Mouse (Mus musculus) lung, adult 2 months (tissue): ENCODE results near the gene Cdh23. TPM values are rescaled to one million over a fixed set of nuclear protein-coding genes. Genes with fewer than 3 reads are reported as not detected.

Experiments
- DNase-seq: peaks from one replicate; pipeline ENCODE4 v3.0.0; 2022
- H3K4me1 ChIP-seq: fragments of 200-500 bp; 2 replicates; pipeline ENCODE4 v1.6.1; 2011; ENCODE audit warnings: low read length; ENCODE audit not compliant: control insufficient read depth, insufficient read depth
- H3K4me3 ChIP-seq: fragments of 200-500 bp; replicated peaks from 2 replicates; pipeline ENCODE3; 2011; ENCODE audit warnings: low read depth, mild to moderate bottlenecking, control low read depth, low read length; ENCODE audit errors: extremely low read depth
- CTCF ChIP-seq: fragments of 200-500 bp; IDR thresholded peaks from 2 replicates; pipeline ENCODE4 v1.5.1; 2011; ENCODE audit warnings: mild to moderate bottlenecking, low read length, control low read depth; ENCODE audit not compliant: insufficient read depth
- POLR2A ChIP-seq: fragments of 200-500 bp; IDR thresholded peaks from 2 replicates; pipeline ENCODE4 v1.6.1; 2011; ENCODE audit warnings: low read depth, mild to moderate bottlenecking, control low read depth, low read length, borderline replicate concordance; ENCODE audit errors: extremely low read depth
- WGBS: fragments of 180-500 bp; shearing (Covaris S2); methylation state at CpG from one replicate; pipeline ENCODE4 v1.1.7; 2018; 5-methylcytosine and 5-hydroxymethylcytosine counted together
- polyA plus RNA-seq: library from polyadenylated mRNA; depleted of rRNA; stranded (reverse); fragments of >200 nt; gene quantifications from 2 replicates; pipeline ENCODE4 v1.2.3, GENCODE M21; 2012

Gene Cdh23
- polyA plus RNA-seq, 1 experiment = 0.78 TPM

DNA sequence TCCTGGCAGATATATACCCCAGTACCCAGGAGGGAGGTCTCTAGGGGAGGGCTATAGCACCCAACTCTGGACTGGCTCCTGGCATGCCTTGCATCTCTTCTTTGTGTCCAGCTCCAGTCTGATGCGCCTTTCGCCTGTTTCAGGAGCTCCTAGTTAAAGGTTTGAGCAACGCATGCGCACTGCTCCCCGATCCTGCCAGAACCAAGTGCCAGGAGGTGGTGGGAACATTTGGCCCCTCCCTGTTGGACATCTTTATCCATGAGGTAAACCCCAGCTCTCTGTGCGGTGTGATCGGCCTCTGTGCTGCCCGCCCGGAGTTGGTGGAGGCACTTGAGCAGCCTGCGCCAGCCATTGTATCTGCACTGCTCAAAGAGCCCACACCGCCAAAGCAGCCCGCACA is 396.7 kb downstream of the Cdh23 start:
- Histone ChIP-seq H3K4me1 (no peaks in the 10 kb centered on the region), H3K4me3 (no peak overlapping the region)
- no peak for DNase-seq
- no peak for TF ChIP-seq CTCF
- TF ChIP-seq POLR2A = no peak
- over 99% methylated on average over 12 of the region's 12 CpGs for WGBS

DNA sequence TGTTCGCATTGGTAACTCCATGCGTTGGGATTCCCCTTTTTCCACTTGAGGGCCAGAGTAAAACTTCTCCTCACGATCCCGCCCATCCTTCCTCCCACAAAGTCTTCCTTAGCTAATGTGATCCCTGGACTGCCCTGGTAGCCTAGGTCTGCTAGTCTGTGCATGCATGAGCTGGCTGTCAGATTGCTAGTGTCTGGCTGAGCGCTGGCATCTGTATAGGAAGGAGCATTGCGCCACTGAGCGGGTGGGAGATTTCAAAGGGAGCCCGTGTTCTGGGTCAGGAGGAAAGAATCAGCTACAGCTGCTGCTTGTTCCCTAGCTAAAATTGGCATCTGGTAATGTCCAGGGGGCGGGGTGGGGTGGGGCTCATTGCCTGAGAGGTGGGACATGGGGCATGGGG is 400.3 kb downstream of the Cdh23 start:
- no peak overlapping the region for H3K4me3 ChIP-seq
- 78% methylated on average over 9 of the region's 9 CpGs for WGBS
- TF ChIP-seq CTCF (no peak), POLR2A (no peak)
- DNase-seq = no peak
- H3K4me1 ChIP-seq = no peaks in the 10 kb centered on the region

GRCm38 (mm10) chr10:60295356-60295755 is 400.9 kb downstream of the Cdh23 start:
- Histone ChIP-seq H3K4me3 (no peak overlapping the region), H3K4me1 (peaks cover 2% of the 10 kb centered on the region)
- 92% methylated on average over 3 of the region's 3 CpGs for WGBS
- TF ChIP-seq CTCF (no peak), POLR2A (no peak)
- no peak for DNase-seq

GRCm38 (mm10) chr10:60294621-60295020 is 401.7 kb downstream of the Cdh23 start:
- 83% methylated on average over 7 of the region's 7 CpGs for WGBS
- no peak for DNase-seq
- H3K4me1 ChIP-seq = peaks cover 8% of the 10 kb centered on the region
- TF ChIP-seq CTCF (no peak), POLR2A (no peak)
- no peak overlapping the region for H3K4me3 ChIP-seq

GRCm38 (mm10) chr10:60292209-60292608 is 404.1 kb downstream of the Cdh23 start:
- Histone ChIP-seq H3K4me1 (peaks cover 16% of the 10 kb centered on the region), H3K4me3 (no peak overlapping the region)
- 60% methylated on average over 8 of the region's 8 CpGs for WGBS
- no peak for TF ChIP-seq CTCF
- TF ChIP-seq POLR2A = no peak
- DNase-seq = no peak

DNA sequence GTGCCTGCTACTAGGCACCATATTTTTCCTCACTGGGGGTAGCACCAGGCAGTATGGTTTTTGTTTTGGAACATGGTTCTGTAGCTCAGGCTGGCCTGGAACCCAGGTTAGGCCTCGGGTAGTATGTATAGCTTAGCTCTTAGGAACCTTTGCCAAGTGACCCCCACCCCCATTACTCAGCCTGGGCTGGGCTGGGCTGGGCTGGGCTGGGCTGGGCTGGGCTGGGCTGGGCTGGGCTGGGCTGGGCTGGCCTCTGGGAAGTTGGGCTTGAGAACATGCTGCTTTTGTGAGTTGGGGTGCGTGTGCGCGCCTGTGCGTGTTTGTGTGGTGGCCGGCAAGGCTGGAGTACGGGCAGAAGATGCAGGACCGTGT is 405.6 kb downstream of the Cdh23 start:
- 72% methylated on average over 8 of the region's 8 CpGs for WGBS
- DNase-seq = no peak
- no peak overlapping the region for H3K4me3 ChIP-seq
- H3K4me1 ChIP-seq = peaks cover 16% of the 10 kb centered on the region
- TF ChIP-seq POLR2A = no peak

GRCm38 (mm10) chr10:60290026-60290738 is 406.1 kb downstream of the Cdh23 start:
- DNase-seq = no peak

GRCm38 (mm10) chr10:60289216-60289615 is 407.1 kb downstream of the Cdh23 start:
- H3K4me3 ChIP-seq = no peak overlapping the region
- H3K4me1 ChIP-seq = peaks cover 28% of the 10 kb centered on the region
- no peak for DNase-seq
- TF ChIP-seq POLR2A (no peak), CTCF (no peak)
- WGBS = 60% methylated on average over 8 of the region's 8 CpGs

More at GRCm38 (mm10) chr10:60290026-60290738, 406.1 kb downstream of the Cdh23 start:
- H3K4me3 ChIP-seq = no peak overlapping the region
- no peak for TF ChIP-seq POLR2A
- no peak for TF ChIP-seq CTCF
- peaks cover 21% of the 10 kb centered on the region for H3K4me1 ChIP-seq
- WGBS = 32% methylated on average over 7 of the region's 7 CpGs

DNA sequence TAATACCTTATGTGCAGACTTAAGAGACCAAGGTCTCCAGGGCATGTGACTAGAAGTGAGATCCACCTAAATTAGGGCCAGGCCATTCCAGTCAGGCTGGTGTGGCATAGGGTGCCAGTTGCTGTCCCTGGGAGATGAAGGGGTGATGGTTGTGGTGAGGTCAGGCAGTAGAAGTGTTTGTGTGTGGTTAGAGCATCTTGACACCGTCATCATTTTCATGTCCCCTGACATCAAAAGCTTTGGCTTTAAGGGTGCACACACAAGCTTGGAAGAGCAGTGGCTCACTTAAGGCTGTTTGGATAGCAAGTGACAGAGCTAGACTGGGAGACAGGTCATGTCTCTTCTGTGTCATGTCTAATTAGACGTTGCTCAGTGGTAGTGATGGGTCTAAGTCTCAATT is 408.6 kb downstream of the Cdh23 start:
- no peak for DNase-seq
- Histone ChIP-seq H3K4me3 (no peak overlapping the region), H3K4me1 (peaks cover 28% of the 10 kb centered on the region)
- WGBS = 58% methylated on average over 2 of the region's 2 CpGs
- no peak for TF ChIP-seq POLR2A

DNA sequence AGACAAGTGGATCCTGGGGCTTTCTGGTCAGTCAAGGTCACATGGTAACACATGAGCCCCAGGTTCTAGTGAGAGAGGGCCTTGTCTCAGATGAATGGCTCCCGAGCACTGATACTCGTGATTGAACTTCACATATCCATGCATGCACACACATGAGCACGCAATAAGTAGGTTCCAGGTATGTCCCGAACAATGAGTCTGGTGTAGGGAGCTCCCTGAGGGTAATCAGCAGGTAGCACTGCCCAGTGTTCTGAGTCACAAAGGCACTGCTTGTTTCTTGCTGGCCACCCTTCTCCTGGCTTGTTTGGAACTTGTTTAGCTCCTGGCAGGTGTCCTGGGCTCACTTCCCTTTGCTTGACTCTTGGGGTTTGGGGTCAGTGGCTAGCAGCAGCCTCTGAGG is 409.1 kb downstream of the Cdh23 start:
- 86% methylated on average over 4 of the region's 4 CpGs for WGBS
- Histone ChIP-seq H3K4me3 (no peak overlapping the region), H3K4me1 (peaks cover 28% of the 10 kb centered on the region)
- no peak for DNase-seq
- TF ChIP-seq POLR2A (no peak), CTCF (no peak)
